Mouse (Mus musculus): ENCODE results near the gene Nfx1.
"Not testable (repeated sequence)": the region's sequence is repeated elsewhere in the genome, so short reads cannot be mapped to it uniquely, and the experiment has no call there.

Gene Nfx1

GRCm38 (mm10) chr4:40970842-40971701, at the start of gene Nfx1:
Gene Nfx1 (plus strand): TSS chr4:40970906.
- DNase-seq (ENCODE audit: low read depth), result peak; percentile 95

GRCm38 (mm10) chr4:40921288-40921687, 49.4 kb upstream of the Nfx1 start:
- no peak for DNase-seq (ENCODE audit: low read depth)

- DNase-seq (ENCODE audit: low read depth), result no peak
These were observed 47.5 kb upstream of the Nfx1 start for GRCm38 (mm10) chr4:40923087-40923651.

- no peak for DNase-seq (ENCODE audit: low read depth)
These were observed 45.1 kb upstream of the Nfx1 start for GRCm38 (mm10) chr4:40925568-40925967.

GRCm38 (mm10) chr4:40929046-40929445, 41.7 kb upstream of the Nfx1 start:
- DNase-seq (ENCODE audit: low read depth), result no peak

GRCm38 (mm10) chr4:40933694-40934093, 37.0 kb upstream of the Nfx1 start:
- DNase-seq (ENCODE audit: low read depth), result no peak

GRCm38 (mm10) chr4:40934369-40934768, 36.3 kb upstream of the Nfx1 start:
- not testable (repeated sequence) for DNase-seq (ENCODE audit: low read depth)

GRCm38 (mm10) chr4:40936175-40936839, 34.4 kb upstream of the Nfx1 start:
- no peak for DNase-seq (ENCODE audit: low read depth)

GRCm38 (mm10) chr4:40938793-40939192, 31.9 kb upstream of the Nfx1 start:
- DNase-seq (ENCODE audit: low read depth), result no peak

GRCm38 (mm10) chr4:40943651-40944050, 27.1 kb upstream of the Nfx1 start:
- no peak for DNase-seq (ENCODE audit: low read depth)

- no peak for DNase-seq (ENCODE audit: low read depth)
These were observed 24.1 kb upstream of the Nfx1 start for GRCm38 (mm10) chr4:40946516-40947121.

- no peak for DNase-seq (ENCODE audit: low read depth)
These were observed 23.0 kb upstream of the Nfx1 start for GRCm38 (mm10) chr4:40947565-40948159.

GRCm38 (mm10) chr4:40948160-40948708, 22.5 kb upstream of the Nfx1 start, which contains the start of the genes Bag1 and Chmp5:
Gene Bag1 (minus strand): TSS chr4:40948294.
Gene Chmp5 (plus strand): TSS chr4:40948407.
- DNase-seq (ENCODE audit: low read depth), result peak; percentile 99

- DNase-seq (ENCODE audit: low read depth), result peak; percentile 50
These were observed 17.2 kb upstream of the Nfx1 start for GRCm38 (mm10) chr4:40953521-40953920.

- DNase-seq (ENCODE audit: low read depth), result no peak
These were observed 14.8 kb upstream of the Nfx1 start for GRCm38 (mm10) chr4:40955942-40956341.

GRCm38 (mm10) chr4:40963536-40963935, 7.2 kb upstream of the Nfx1 start:
- no peak for DNase-seq (ENCODE audit: low read depth)

GRCm38 (mm10) chr4:40969161-40969560, 1.5 kb upstream of the Nfx1 start:
- no peak for DNase-seq (ENCODE audit: low read depth)

- DNase-seq (ENCODE audit: low read depth), result peak; percentile 31
These were observed 720 bp upstream of the Nfx1 start for GRCm38 (mm10) chr4:40969781-40970591.

GRCm38 (mm10) chr4:40970592-40970841, 189 bp upstream of the Nfx1 start:
- no peak for DNase-seq (ENCODE audit: low read depth)

- DNase-seq (ENCODE audit: low read depth), result peak; percentile 71
These were observed 1.0 kb downstream of the Nfx1 start for GRCm38 (mm10) chr4:40971744-40972143.

- no peak for DNase-seq (ENCODE audit: low read depth)
These were observed 3.3 kb downstream of the Nfx1 start for GRCm38 (mm10) chr4:40974011-40974410.

Data from naive thymus-derived CD4-positive, alpha-beta T cell, adult 2 months (primary cell).